Mouse (Mus musculus): ENCODE data around the gene R3hdm4.
A peak's percentile ranks its signal among the peaks of the same experiment; 100 is the strongest.

DNA sequence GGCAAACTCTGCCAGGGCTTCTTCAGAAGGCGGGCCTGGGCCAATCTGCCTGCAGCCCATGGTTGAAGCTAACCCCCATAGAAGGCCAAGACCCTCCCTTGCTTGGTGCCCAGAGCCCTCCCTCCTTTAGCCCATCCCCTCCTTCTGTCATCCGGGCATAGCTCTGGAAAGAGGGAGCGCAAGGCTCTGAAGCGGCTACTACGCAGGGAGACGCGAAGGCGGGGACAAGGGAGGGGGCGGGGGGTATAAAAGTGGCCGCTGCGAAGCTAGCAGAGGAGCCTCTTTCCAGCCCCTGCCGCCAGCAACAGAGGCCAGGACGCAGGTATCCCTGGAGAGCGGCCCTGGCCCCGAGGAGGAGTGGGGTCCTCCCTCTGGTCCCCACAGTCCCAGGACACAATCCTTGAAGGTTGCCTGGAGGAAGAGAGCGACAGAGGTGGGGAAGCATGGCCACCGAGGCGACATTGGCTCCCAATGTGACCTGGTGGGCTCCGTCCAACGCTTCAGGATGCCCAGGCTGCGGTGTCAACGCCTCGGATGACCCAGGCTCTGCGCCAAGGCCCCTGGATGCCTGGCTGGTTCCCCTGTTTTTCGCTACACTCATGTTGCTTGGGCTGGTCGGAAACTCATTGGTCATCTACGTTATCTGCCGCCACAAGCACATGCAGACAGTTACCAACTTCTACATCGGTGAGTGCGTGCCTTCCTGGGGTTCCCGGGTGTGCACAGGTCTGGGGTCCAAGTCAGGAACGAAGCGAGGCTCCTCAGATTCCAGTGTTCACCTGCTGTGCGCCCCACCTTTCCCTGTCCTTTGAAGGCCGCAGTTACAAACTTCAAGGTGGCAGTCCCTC is 2.6 kb downstream of the R3hdm4 start:
- TF ChIP-seq POLR2A (IDR thresholded peaks at IDR 0.05; ENCODE audit: borderline replicate concordance, insufficient read depth, low read length) (0 out of 2 replicates have a peak, but pooled peaks have one; percentile 13), CTCF (IDR thresholded peaks at IDR 0.05; ENCODE audit: borderline replicate concordance, insufficient read depth, low read depth, low read length) (no peak)

All from cerebellum, adult 2 months (tissue).